Mouse (Mus musculus): ENCODE results near the gene Kif26b.

GRCm38 (mm10) chr1:178820556-178821435 is 291.9 kb downstream of the Kif26b start:
- TF ChIP-seq POLR2A (IDR thresholded peaks at IDR 0.05; ENCODE audit: insufficient read depth, low read depth, low read length) (no peak), CTCF (IDR thresholded peaks at IDR 0.05; ENCODE audit: insufficient read depth, low read depth, low read length) (no peak)
